Mouse (Mus musculus): ENCODE data around the gene Lca5. TPM values are rescaled to one million over a fixed set of nuclear protein-coding genes. Genes with fewer than 3 reads are reported as not detected.
A peak's percentile ranks its signal among the peaks of the same experiment; 100 is the strongest.

Lca5 gene
- polyA plus RNA-seq, 1 experiment from 2014 or later: 10.9 TPM

DNA sequence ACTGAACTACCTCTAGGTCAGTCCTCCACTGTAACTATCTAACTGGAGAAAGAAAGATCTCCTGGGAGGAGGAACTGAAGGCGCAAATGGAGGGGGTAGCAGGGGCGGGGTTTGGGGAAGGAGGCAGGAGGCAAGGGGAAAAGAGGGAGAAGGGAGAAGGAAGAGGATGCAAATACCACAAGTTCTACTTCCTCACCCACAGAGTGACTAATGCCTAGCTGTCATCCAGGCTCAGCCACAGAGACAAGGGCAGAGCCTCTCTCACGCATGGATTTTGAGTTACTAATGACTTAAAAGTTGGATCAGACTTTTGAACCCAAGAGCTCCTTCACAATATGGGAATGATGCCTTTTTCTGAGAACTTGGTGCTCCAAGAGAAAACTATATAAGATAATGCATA is 40.1 kb downstream of the Lca5 start:
- no peak for ATAC-seq (ENCODE audit: insufficient read depth, low FRiP score)
- whole genome bisulfite sequencing: 42% methylated on average over 3 of the region's 3 CpGs
- Histone ChIP-seq H3K27ac (ENCODE audit: low read length) (no peak overlapping the region), H3K9me3 (replicated peaks; ENCODE audit: control insufficient read depth, low read length) (no peaks in the 10 kb centered on the region), H3K4me3 (replicated peaks; ENCODE audit: low read length) (no peak overlapping the region), H3K27me3 (ENCODE audit: control insufficient read depth, insufficient read depth, low read length) (no peaks in the 10 kb centered on the region), H3K4me1 (ENCODE audit: control insufficient read depth, insufficient read depth, low read length) (no peaks in the 10 kb centered on the region), H3K9ac (ENCODE audit: low read length) (no peak overlapping the region), H3K36me3 (ENCODE audit: control insufficient read depth, insufficient read depth, low read length) (no peaks in the 10 kb centered on the region), H3K4me2 (ENCODE audit: low read depth, low read length) (no peak overlapping the region)

- Histone ChIP-seq H3K4me3 (replicated peaks; ENCODE audit: low read length) (no peak overlapping the region), H3K36me3 (ENCODE audit: control insufficient read depth, insufficient read depth, low read length) (no peaks in the 10 kb centered on the region), H3K27ac (ENCODE audit: low read length) (no peak overlapping the region), H3K9ac (ENCODE audit: low read length) (no peak overlapping the region), H3K4me2 (ENCODE audit: low read depth, low read length) (no peak overlapping the region), H3K27me3 (ENCODE audit: control insufficient read depth, insufficient read depth, low read length) (no peaks in the 10 kb centered on the region), H3K4me1 (ENCODE audit: control insufficient read depth, insufficient read depth, low read length) (no peaks in the 10 kb centered on the region), H3K9me3 (replicated peaks; ENCODE audit: control insufficient read depth, low read length) (no peaks in the 10 kb centered on the region)
- no peak for ATAC-seq (ENCODE audit: insufficient read depth, low FRiP score)
- WGBS: 93% methylated on average over 7 of the region's 7 CpGs
These were observed 41.5 kb downstream of the Lca5 start for GRCm38 (mm10) chr9:83399414-83399813.

GRCm38 (mm10) chr9:83398260-83398659 is 42.7 kb downstream of the Lca5 start:
- Histone ChIP-seq H3K36me3 (ENCODE audit: control insufficient read depth, insufficient read depth, low read length) (no peaks in the 10 kb centered on the region), H3K9me3 (replicated peaks; ENCODE audit: control insufficient read depth, low read length) (no peaks in the 10 kb centered on the region), H3K27me3 (ENCODE audit: control insufficient read depth, insufficient read depth, low read length) (no peaks in the 10 kb centered on the region), H3K4me2 (ENCODE audit: low read depth, low read length) (no peak overlapping the region), H3K4me1 (ENCODE audit: control insufficient read depth, insufficient read depth, low read length) (no peaks in the 10 kb centered on the region), H3K9ac (ENCODE audit: low read length) (no peak overlapping the region), H3K4me3 (replicated peaks; ENCODE audit: low read length) (no peak overlapping the region), H3K27ac (ENCODE audit: low read length) (no peak overlapping the region)
- ATAC-seq (ENCODE audit: insufficient read depth, low FRiP score): no peak
- 56% methylated on average over 6 of the region's 6 CpGs for WGBS

- Histone ChIP-seq H3K4me3 (replicated peaks; ENCODE audit: low read length) (no peak overlapping the region), H3K36me3 (ENCODE audit: control insufficient read depth, insufficient read depth, low read length) (no peaks in the 10 kb centered on the region), H3K27me3 (ENCODE audit: control insufficient read depth, insufficient read depth, low read length) (no peaks in the 10 kb centered on the region), H3K9me3 (replicated peaks; ENCODE audit: control insufficient read depth, low read length) (no peaks in the 10 kb centered on the region), H3K9ac (ENCODE audit: low read length) (no peak overlapping the region), H3K4me2 (ENCODE audit: low read depth, low read length) (no peak overlapping the region), H3K4me1 (ENCODE audit: control insufficient read depth, insufficient read depth, low read length) (no peaks in the 10 kb centered on the region), H3K27ac (ENCODE audit: low read length) (no peak overlapping the region)
- WGBS: 90% methylated on average over 15 of the region's 15 CpGs
- no peak for ATAC-seq (ENCODE audit: insufficient read depth, low FRiP score)
These were observed 45.5 kb downstream of the Lca5 start for GRCm38 (mm10) chr9:83395456-83395855.

DNA sequence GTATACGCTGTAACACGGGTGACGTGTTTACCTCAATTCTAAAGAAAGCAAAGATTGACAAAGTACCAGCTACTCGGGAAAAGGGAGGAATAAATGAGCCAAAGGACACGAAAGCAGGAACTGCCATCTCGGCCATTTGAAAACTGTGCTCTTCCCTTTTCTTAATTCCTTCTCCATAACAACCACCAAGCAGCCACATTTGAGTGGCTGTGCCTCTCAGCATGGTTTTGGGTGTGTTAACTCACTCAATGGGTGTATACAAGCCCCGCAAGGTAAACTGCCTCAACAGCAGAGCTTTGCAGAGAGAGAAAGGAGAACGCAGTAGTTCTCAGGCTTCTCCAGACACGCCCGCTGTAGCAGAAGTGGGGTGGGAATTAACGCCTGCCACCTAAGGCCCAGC is 48.9 kb downstream of the Lca5 start:
- no peak overlapping the region for H3K27ac ChIP-seq (ENCODE audit: low read length)
- H3K4me2 ChIP-seq (ENCODE audit: low read depth, low read length): no peak overlapping the region
- H3K9ac ChIP-seq (ENCODE audit: low read length): no peak overlapping the region
- no peaks in the 10 kb centered on the region for H3K27me3 ChIP-seq (ENCODE audit: control insufficient read depth, insufficient read depth, low read length)
- H3K4me1 ChIP-seq (ENCODE audit: control insufficient read depth, insufficient read depth, low read length): no peaks in the 10 kb centered on the region
- H3K4me3 ChIP-seq (replicated peaks; ENCODE audit: low read length): no peak overlapping the region
- no peak for ATAC-seq (ENCODE audit: insufficient read depth, low FRiP score)
- H3K36me3 ChIP-seq (ENCODE audit: control insufficient read depth, insufficient read depth, low read length): no peaks in the 10 kb centered on the region
- H3K9me3 ChIP-seq (replicated peaks; ENCODE audit: control insufficient read depth, low read length): no peaks in the 10 kb centered on the region
- 73% methylated on average over 11 of the region's 11 CpGs for WGBS

DNA sequence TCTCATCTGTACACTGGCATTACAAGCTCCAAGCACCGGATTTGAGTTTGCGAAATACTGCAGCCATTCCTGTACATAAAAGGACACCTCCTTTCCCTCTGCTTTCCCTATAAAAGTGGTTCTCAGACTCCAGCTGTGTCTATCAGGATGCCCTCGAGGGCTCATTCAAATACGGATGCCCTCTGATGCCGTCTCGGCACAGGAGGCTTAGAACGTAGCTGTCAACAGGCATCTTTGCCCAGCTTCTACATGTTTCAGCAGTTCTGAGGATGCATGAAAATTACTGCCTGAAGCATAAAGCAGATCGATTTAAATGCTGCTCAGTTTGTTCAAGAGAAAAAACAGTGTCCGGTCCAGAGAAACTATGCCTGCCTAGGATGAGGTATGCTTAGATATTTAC is 51.4 kb downstream of the Lca5 start:
- Histone ChIP-seq H3K9ac (ENCODE audit: low read length) (no peak overlapping the region), H3K9me3 (replicated peaks; ENCODE audit: control insufficient read depth, low read length) (no peaks in the 10 kb centered on the region), H3K4me3 (replicated peaks; ENCODE audit: low read length) (no peak overlapping the region), H3K36me3 (ENCODE audit: control insufficient read depth, insufficient read depth, low read length) (no peaks in the 10 kb centered on the region), H3K4me1 (ENCODE audit: control insufficient read depth, insufficient read depth, low read length) (no peaks in the 10 kb centered on the region), H3K27me3 (ENCODE audit: control insufficient read depth, insufficient read depth, low read length) (no peaks in the 10 kb centered on the region), H3K4me2 (ENCODE audit: low read depth, low read length) (no peak overlapping the region), H3K27ac (ENCODE audit: low read length) (no peak overlapping the region)
- 87% methylated on average over 9 of the region's 9 CpGs for WGBS
- ATAC-seq (ENCODE audit: insufficient read depth, low FRiP score): no peak

DNA sequence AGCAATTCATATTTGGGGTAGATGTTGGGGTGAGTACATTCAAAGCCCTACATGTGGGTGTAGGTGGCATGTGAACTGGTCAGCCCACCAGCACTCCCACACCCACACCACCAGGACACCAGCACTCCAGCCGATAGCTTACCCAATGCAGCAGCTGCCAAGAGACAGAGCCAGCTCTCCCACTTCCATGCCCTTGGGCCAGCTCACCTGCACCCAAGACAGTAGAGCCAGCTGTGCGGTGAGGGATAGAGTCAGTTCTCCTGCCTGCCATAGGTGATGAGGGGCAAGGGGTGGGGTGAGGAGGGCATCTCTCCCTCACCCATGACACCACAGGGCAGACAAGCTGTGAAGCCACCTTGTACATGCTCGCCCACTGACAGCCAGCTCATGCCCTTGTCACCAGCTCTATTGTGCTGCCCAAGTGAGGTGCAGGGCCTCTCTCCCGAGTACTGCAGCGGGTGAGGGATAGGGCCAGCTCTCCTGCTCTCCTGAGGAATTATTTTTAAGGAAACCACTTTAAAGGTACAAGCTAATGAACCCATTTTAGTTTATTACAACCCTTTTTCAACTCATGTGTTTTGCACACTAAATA is 54.6 kb downstream of the Lca5 start:
- Histone ChIP-seq H3K9me3 (replicated peaks; ENCODE audit: control insufficient read depth, low read length) (no peaks in the 10 kb centered on the region), H3K36me3 (ENCODE audit: control insufficient read depth, insufficient read depth, low read length) (no peaks in the 10 kb centered on the region), H3K27me3 (ENCODE audit: control insufficient read depth, insufficient read depth, low read length) (no peaks in the 10 kb centered on the region), H3K9ac (ENCODE audit: low read length) (no peak overlapping the region), H3K4me3 (replicated peaks; ENCODE audit: low read length) (no peak overlapping the region), H3K4me1 (ENCODE audit: control insufficient read depth, insufficient read depth, low read length) (no peaks in the 10 kb centered on the region), H3K27ac (ENCODE audit: low read length) (peak overlapping the region; percentile 21; the same call in 1 of the 2 replicates), H3K4me2 (ENCODE audit: low read depth, low read length) (no peak overlapping the region)
- WGBS: 75% methylated on average over 5 of the region's 5 CpGs
- ATAC-seq (ENCODE audit: insufficient read depth, low FRiP score): no peak

DNA sequence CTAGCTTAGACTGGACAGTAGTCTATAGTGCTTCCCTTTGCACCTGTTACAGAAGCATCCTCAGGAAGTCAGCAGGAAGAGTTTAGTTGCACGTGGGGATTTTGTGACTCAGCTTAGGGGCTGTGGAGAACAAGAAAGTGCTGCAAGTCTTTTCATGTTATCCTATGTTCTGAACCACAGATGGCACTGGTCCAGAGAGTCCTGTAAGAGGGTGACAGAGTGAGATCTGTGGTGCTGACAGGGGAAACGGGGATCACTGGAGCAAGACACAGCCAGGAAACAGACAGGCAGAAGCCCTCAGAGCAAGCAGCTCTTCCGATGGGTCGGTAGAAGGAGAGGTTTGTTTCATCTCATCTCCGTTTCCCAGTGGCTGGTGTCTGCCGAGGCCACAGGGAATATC is 55.6 kb downstream of the Lca5 start:
- Histone ChIP-seq H3K4me2 (ENCODE audit: low read depth, low read length) (no peak overlapping the region), H3K4me1 (ENCODE audit: control insufficient read depth, insufficient read depth, low read length) (no peaks in the 10 kb centered on the region), H3K9me3 (replicated peaks; ENCODE audit: control insufficient read depth, low read length) (no peaks in the 10 kb centered on the region), H3K4me3 (replicated peaks; ENCODE audit: low read length) (no peak overlapping the region), H3K36me3 (ENCODE audit: control insufficient read depth, insufficient read depth, low read length) (no peaks in the 10 kb centered on the region), H3K27me3 (ENCODE audit: control insufficient read depth, insufficient read depth, low read length) (no peaks in the 10 kb centered on the region), H3K27ac (ENCODE audit: low read length) (no peak overlapping the region), H3K9ac (ENCODE audit: low read length) (no peak overlapping the region)
- 48% methylated on average over 6 of the region's 6 CpGs for WGBS
- no peak for ATAC-seq (ENCODE audit: insufficient read depth, low FRiP score)

DNA sequence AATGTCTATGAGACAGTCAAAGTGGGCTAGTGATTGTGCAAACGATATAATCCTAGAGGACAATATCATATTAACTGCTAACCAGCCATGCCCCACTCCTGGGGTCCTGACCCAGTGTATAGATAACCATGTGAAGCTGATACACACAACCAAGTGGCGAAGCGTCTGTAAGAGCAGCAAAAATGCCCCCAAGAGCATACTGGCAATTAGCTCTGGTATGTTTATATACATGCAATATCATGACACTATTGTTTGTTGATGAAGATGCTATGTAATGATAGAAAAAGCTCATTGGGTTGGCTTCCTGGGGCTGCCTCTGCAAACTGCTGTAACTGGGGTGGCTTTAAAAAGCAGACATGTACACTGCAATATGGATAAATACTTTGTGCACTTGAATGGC is 57.7 kb downstream of the Lca5 start:
- Histone ChIP-seq H3K4me3 (replicated peaks; ENCODE audit: low read length) (no peak overlapping the region), H3K9me3 (replicated peaks; ENCODE audit: control insufficient read depth, low read length) (no peaks in the 10 kb centered on the region), H3K4me1 (ENCODE audit: control insufficient read depth, insufficient read depth, low read length) (no peaks in the 10 kb centered on the region), H3K9ac (ENCODE audit: low read length) (no peak overlapping the region), H3K27ac (ENCODE audit: low read length) (no peak overlapping the region), H3K27me3 (ENCODE audit: control insufficient read depth, insufficient read depth, low read length) (no peaks in the 10 kb centered on the region), H3K4me2 (ENCODE audit: low read depth, low read length) (no peak overlapping the region), H3K36me3 (ENCODE audit: control insufficient read depth, insufficient read depth, low read length) (no peaks in the 10 kb centered on the region)
- no peak for ATAC-seq (ENCODE audit: insufficient read depth, low FRiP score)
- 66% methylated on average over 3 of the region's 3 CpGs for WGBS

DNA sequence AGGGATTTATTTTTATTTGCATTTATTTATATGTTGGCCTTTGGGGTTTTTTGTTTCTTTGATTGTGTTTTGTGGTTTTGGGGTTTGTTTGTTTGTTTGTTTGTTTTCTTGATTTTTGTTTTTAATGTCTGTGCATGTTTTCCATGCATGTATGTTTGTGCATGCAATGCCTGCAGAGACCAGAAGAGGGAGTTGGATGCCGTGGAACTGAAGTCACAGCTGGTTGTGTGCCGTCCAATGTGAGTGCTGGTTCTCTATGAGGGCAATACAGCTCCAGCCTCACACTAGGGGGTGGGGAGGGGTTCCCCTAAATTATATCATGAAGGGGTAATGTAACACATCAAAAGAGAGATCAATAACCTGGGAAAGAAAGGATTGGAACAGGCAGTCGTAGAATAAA is 58.2 kb downstream of the Lca5 start:
- no peak for ATAC-seq (ENCODE audit: insufficient read depth, low FRiP score)
- Histone ChIP-seq H3K4me3 (replicated peaks; ENCODE audit: low read length) (no peak overlapping the region), H3K9ac (ENCODE audit: low read length) (no peak overlapping the region), H3K27ac (ENCODE audit: low read length) (no peak overlapping the region), H3K27me3 (ENCODE audit: control insufficient read depth, insufficient read depth, low read length) (no peaks in the 10 kb centered on the region), H3K4me1 (ENCODE audit: control insufficient read depth, insufficient read depth, low read length) (no peaks in the 10 kb centered on the region), H3K36me3 (ENCODE audit: control insufficient read depth, insufficient read depth, low read length) (no peaks in the 10 kb centered on the region), H3K9me3 (replicated peaks; ENCODE audit: control insufficient read depth, low read length) (no peaks in the 10 kb centered on the region), H3K4me2 (ENCODE audit: low read depth, low read length) (no peak overlapping the region)
- 53% methylated on average over 3 of the region's 3 CpGs for WGBS

Data from stomach, embryonic 16.5 days (tissue).